Mouse (Mus musculus): ENCODE results near the gene Smarcd3. TPM values are rescaled to one million over a fixed set of nuclear protein-coding genes. Genes with fewer than 3 reads are reported as not detected.

Smarcd3 gene
- polyA plus RNA-seq, 1 experiment from 2014 or later = 44.2 TPM

DNA sequence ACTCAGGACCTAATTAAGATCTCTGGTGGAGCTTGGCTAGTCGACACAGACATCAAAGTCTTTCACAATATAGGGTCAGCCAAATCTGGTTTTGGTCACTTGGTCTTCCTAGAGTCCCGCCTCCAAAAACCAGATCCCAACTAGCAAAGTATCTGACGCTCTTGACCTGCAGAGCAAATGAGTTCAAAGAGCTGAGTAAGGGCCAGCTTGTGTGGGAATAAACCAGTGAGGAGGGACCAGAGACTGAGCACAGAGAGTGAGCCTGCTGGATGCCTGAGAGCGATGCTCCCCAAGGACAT, 560 bp upstream of the Smarcd3 start:
- H3K4me1 ChIP-seq (ENCODE audit: control insufficient read depth, insufficient read depth, low read length) = peaks cover 11% of the 10 kb centered on the region
- H3K27ac ChIP-seq (replicated peaks; ENCODE audit: low read depth, low read length) = no peak overlapping the region
- H3K4me2 ChIP-seq (ENCODE audit: low read depth, severe bottlenecking) = peak overlapping the region; percentile 98
- H3K9ac ChIP-seq (ENCODE audit: low read length) = no peak overlapping the region
- WGBS = 20% methylated on average over 4 of the region's 4 CpGs
- peaks cover 24% of the 10 kb centered on the region for H3K27me3 ChIP-seq (ENCODE audit: control insufficient read depth, insufficient read depth, low read length)
- ATAC-seq (ENCODE audit: insufficient number of reproducible peaks, low FRiP score, low TSS enrichment, low read depth) (no peak), DNase-seq (ENCODE audit: low spot score) (no peak)
- H3K9me3 ChIP-seq (ENCODE audit: control insufficient read depth, low read length) = no peaks in the 10 kb centered on the region; the same call in 1 of the 2 replicates
- peak overlapping the region; percentile 44; the same call in 1 of the 2 replicates for H3K4me3 ChIP-seq (ENCODE audit: low read depth, low read length)
- H3K36me3 ChIP-seq (ENCODE audit: control insufficient read depth, insufficient read depth, low read length) = no peaks in the 10 kb centered on the region

- H3K4me1 ChIP-seq (ENCODE audit: control insufficient read depth, insufficient read depth, low read length) = peaks cover 11% of the 10 kb centered on the region
- 0 out of 2 replicates have a peak overlapping the region, but pooled peaks have one; percentile 70 for H3K9ac ChIP-seq (ENCODE audit: low read length)
- H3K9me3 ChIP-seq (ENCODE audit: control insufficient read depth, low read length) = no peaks in the 10 kb centered on the region; the same call in 1 of the 2 replicates
- no peak for ATAC-seq (ENCODE audit: insufficient number of reproducible peaks, low FRiP score, low TSS enrichment, low read depth)
- DNase-seq (ENCODE audit: low spot score) = no peak
- H3K4me2 ChIP-seq (ENCODE audit: low read depth, severe bottlenecking) = peak overlapping the region; percentile 98; the same call in 1 of the 2 replicates
- no peak overlapping the region for H3K27ac ChIP-seq (replicated peaks; ENCODE audit: low read depth, low read length)
- H3K36me3 ChIP-seq (ENCODE audit: control insufficient read depth, insufficient read depth, low read length) = no peaks in the 10 kb centered on the region
- 53% methylated on average over 8 of the region's 8 CpGs for whole genome bisulfite sequencing
- H3K27me3 ChIP-seq (ENCODE audit: control insufficient read depth, insufficient read depth, low read length) = peaks cover 24% of the 10 kb centered on the region
- peak overlapping the region; percentile 44; the same call in 1 of the 2 replicates for H3K4me3 ChIP-seq (ENCODE audit: low read depth, low read length)
Observed at GRCm38 (mm10) chr5:24623041-24623985, 898 bp downstream of the Smarcd3 start.

GRCm38 (mm10) chr5:24622386-24623040, 1.7 kb downstream of the Smarcd3 start:
- no peak for DNase-seq (ENCODE audit: low spot score)
- no peak overlapping the region; the same call in none of the 2 replicates for H3K9ac ChIP-seq (ENCODE audit: low read length)
- H3K4me3 ChIP-seq (ENCODE audit: low read depth, low read length) = no peak overlapping the region
- H3K4me2 ChIP-seq (ENCODE audit: low read depth, severe bottlenecking) = no peak overlapping the region
- H3K9me3 ChIP-seq (ENCODE audit: control insufficient read depth, low read length) = no peaks in the 10 kb centered on the region; the same call in 1 of the 2 replicates
- no peaks in the 10 kb centered on the region for H3K36me3 ChIP-seq (ENCODE audit: control insufficient read depth, insufficient read depth, low read length)
- no peak overlapping the region for H3K27ac ChIP-seq (replicated peaks; ENCODE audit: low read depth, low read length)
- WGBS = 71% methylated on average over 7 of the region's 7 CpGs
- ATAC-seq (ENCODE audit: insufficient number of reproducible peaks, low FRiP score, low TSS enrichment, low read depth) = no peak
- peaks cover 24% of the 10 kb centered on the region for H3K27me3 ChIP-seq (ENCODE audit: control insufficient read depth, insufficient read depth, low read length)
- H3K4me1 ChIP-seq (ENCODE audit: control insufficient read depth, insufficient read depth, low read length) = peaks cover 11% of the 10 kb centered on the region

DNA sequence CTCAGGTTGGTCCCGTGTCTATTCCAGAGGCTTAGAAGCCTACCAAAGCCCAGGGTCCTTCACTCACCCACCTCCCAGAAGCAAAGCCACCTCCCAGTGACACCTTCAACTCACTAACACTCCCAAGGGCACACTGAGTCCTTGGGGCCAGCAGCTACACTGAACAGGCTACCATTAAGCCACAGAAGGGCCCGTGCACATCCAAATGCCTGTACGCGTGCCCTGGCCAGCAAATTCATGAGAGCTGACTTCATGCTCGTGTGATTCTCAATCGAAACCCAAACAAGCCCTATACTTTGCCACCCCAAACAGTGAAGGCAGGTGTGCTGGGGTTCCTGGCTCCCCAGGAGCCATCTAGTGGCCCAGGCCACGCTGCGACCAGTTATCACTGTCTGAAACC, 3.6 kb downstream of the Smarcd3 start:
- DNase-seq (ENCODE audit: low spot score) (no peak), ATAC-seq (ENCODE audit: insufficient number of reproducible peaks, low FRiP score, low TSS enrichment, low read depth) (no peak)
- Histone ChIP-seq H3K27ac (replicated peaks; ENCODE audit: low read depth, low read length) (no peak overlapping the region), H3K36me3 (ENCODE audit: control insufficient read depth, insufficient read depth, low read length) (no peaks in the 10 kb centered on the region), H3K4me2 (ENCODE audit: low read depth, severe bottlenecking) (no peak overlapping the region), H3K27me3 (ENCODE audit: control insufficient read depth, insufficient read depth, low read length) (peaks cover 24% of the 10 kb centered on the region), H3K9ac (ENCODE audit: low read length) (no peak overlapping the region), H3K9me3 (ENCODE audit: control insufficient read depth, low read length) (no peaks in the 10 kb centered on the region; the same call in 1 of the 2 replicates), H3K4me3 (ENCODE audit: low read depth, low read length) (no peak overlapping the region), H3K4me1 (ENCODE audit: control insufficient read depth, insufficient read depth, low read length) (peaks cover 11% of the 10 kb centered on the region)
- 78% methylated on average over 8 of the region's 8 CpGs for WGBS

DNA sequence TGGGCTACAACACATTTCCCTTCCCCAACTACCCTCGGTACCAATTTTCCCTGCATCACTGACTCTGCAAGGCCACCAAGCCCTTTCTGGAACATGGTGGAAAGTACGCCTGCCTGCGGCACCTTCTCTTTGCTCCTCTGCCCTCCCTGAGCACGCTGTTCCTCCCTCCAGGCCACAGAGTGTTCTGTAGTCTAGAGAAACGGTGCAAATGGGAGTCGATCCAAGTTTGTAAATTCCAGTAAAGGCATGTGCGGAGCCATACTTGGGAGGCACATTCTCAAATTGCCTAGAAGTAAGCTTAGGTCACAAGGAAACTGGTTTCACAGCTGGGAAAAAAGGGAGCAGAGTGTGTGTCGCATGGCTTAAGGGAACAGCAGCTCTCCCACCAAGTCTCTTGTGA, 4.1 kb downstream of the Smarcd3 start:
- peaks cover 24% of the 10 kb centered on the region for H3K27me3 ChIP-seq (ENCODE audit: control insufficient read depth, insufficient read depth, low read length)

GRCm38 (mm10) chr5:24618921-24619320, 5.3 kb downstream of the Smarcd3 start:
- H3K9me3 ChIP-seq (ENCODE audit: control insufficient read depth, low read length) = no peaks in the 10 kb centered on the region
- no peak overlapping the region for H3K4me2 ChIP-seq (ENCODE audit: low read depth, severe bottlenecking)
- ATAC-seq (ENCODE audit: insufficient number of reproducible peaks, low FRiP score, low TSS enrichment, low read depth) = no peak
- no peak for DNase-seq (ENCODE audit: low spot score)
- H3K9ac ChIP-seq (ENCODE audit: low read length) = no peak overlapping the region
- 79% methylated on average over 3 of the region's 3 CpGs for WGBS
- H3K27me3 ChIP-seq (ENCODE audit: control insufficient read depth, insufficient read depth, low read length) = peaks cover 17% of the 10 kb centered on the region
- H3K4me3 ChIP-seq (ENCODE audit: low read depth, low read length) = no peak overlapping the region
- no peak overlapping the region for H3K27ac ChIP-seq (replicated peaks; ENCODE audit: low read depth, low read length)
- H3K4me1 ChIP-seq (ENCODE audit: control insufficient read depth, insufficient read depth, low read length) = peaks cover 2% of the 10 kb centered on the region; the same call in 1 of the 2 replicates
- H3K36me3 ChIP-seq (ENCODE audit: control insufficient read depth, insufficient read depth, low read length) = no peaks in the 10 kb centered on the region

More for the DNA sequence above, 4.1 kb downstream of the Smarcd3 start:
- Histone ChIP-seq H3K36me3 (ENCODE audit: control insufficient read depth, insufficient read depth, low read length) (no peaks in the 10 kb centered on the region), H3K4me1 (ENCODE audit: control insufficient read depth, insufficient read depth, low read length) (peaks cover 11% of the 10 kb centered on the region), H3K9ac (ENCODE audit: low read length) (no peak overlapping the region), H3K27ac (replicated peaks; ENCODE audit: low read depth, low read length) (no peak overlapping the region), H3K4me3 (ENCODE audit: low read depth, low read length) (no peak overlapping the region), H3K4me2 (ENCODE audit: low read depth, severe bottlenecking) (no peak overlapping the region), H3K9me3 (ENCODE audit: control insufficient read depth, low read length) (no peaks in the 10 kb centered on the region; the same call in 1 of the 2 replicates)
- DNase-seq (ENCODE audit: low spot score) = no peak
- ATAC-seq (ENCODE audit: insufficient number of reproducible peaks, low FRiP score, low TSS enrichment, low read depth) = no peak
- WGBS = 83% methylated on average over 8 of the region's 8 CpGs

DNA sequence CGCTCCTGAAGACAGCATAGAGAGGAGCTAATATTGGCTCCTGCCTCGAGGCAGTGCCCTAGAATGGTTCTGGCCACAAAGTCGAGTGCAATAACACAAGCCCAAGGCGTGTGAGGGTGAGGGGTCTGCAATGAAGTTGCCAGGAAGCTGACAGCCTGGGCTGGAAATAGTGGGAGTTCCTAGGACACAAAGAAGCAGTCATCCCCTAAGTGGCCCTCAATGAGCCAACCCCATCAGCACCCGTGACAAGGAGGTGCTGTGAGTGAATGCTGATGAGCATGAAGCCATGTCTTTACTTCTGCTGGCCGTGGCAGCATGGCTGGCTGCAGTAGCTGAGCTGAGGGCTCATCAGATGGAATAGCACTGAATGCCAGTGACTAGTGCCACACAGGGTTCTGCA, 9.1 kb downstream of the Smarcd3 start:
- H3K4me3 ChIP-seq (ENCODE audit: low read depth, low read length) = no peak overlapping the region
- no peaks in the 10 kb centered on the region for H3K9me3 ChIP-seq (ENCODE audit: control insufficient read depth, low read length)
- 0 out of 2 replicates have a peak, but pooled peaks cover 3% of the 10 kb centered on the region for H3K4me1 ChIP-seq (ENCODE audit: control insufficient read depth, insufficient read depth, low read length)
- 74% methylated on average over 6 of the region's 6 CpGs for WGBS
- no peak overlapping the region for H3K4me2 ChIP-seq (ENCODE audit: low read depth, severe bottlenecking)
- DNase-seq (ENCODE audit: low spot score) (no peak), ATAC-seq (ENCODE audit: insufficient number of reproducible peaks, low FRiP score, low TSS enrichment, low read depth) (no peak)
- H3K27me3 ChIP-seq (ENCODE audit: control insufficient read depth, insufficient read depth, low read length) = no peaks in the 10 kb centered on the region
- H3K27ac ChIP-seq (replicated peaks; ENCODE audit: low read depth, low read length) = no peak overlapping the region
- H3K9ac ChIP-seq (ENCODE audit: low read length) = no peak overlapping the region
- H3K36me3 ChIP-seq (ENCODE audit: control insufficient read depth, insufficient read depth, low read length) = no peaks in the 10 kb centered on the region

DNA sequence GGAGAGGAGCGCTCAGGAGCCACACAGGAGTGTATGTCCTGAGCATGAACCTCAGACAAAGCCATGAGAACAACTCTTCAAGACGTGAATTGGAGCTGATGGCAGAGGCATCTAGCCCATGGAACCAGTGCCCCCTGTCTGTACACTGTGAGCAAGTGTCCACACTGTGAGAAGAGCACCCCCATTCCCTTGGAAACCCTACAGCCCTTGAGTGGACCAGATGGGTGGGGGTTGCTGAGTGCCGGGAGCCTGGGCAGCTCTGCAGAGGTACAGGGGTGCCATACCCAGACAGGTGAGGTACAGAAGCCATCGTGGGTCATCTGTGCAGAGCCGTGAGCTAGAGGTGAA, 11.9 kb downstream of the Smarcd3 start:
- Histone ChIP-seq H3K36me3 (ENCODE audit: control insufficient read depth, insufficient read depth, low read length) (no peaks in the 10 kb centered on the region), H3K4me1 (ENCODE audit: control insufficient read depth, insufficient read depth, low read length) (0 out of 2 replicates have a peak, but pooled peaks cover 3% of the 10 kb centered on the region), H3K27ac (replicated peaks; ENCODE audit: low read depth, low read length) (no peak overlapping the region), H3K27me3 (ENCODE audit: control insufficient read depth, insufficient read depth, low read length) (no peaks in the 10 kb centered on the region), H3K4me3 (ENCODE audit: low read depth, low read length) (no peak overlapping the region), H3K4me2 (ENCODE audit: low read depth, severe bottlenecking) (no peak overlapping the region), H3K9me3 (ENCODE audit: control insufficient read depth, low read length) (no peaks in the 10 kb centered on the region), H3K9ac (ENCODE audit: low read length) (no peak overlapping the region)
- ATAC-seq (ENCODE audit: insufficient number of reproducible peaks, low FRiP score, low TSS enrichment, low read depth) = no peak
- no peak for DNase-seq (ENCODE audit: low spot score)
- 86% methylated on average over 5 of the region's 5 CpGs for WGBS
